Mouse (Mus musculus) stomach, embryonic 16.5 days (tissue): ENCODE data around the gene Spen. TPM values are rescaled to one million over a fixed set of nuclear protein-coding genes. Genes with fewer than 3 reads are reported as not detected.

Experiments
- ATAC-seq: fragments of 200-750 bp; cut with Nextera tagmentation; 2 replicates; pipeline ENCODE4 v1.8.0; 2017; ENCODE audit warnings: moderate number of reproducible peaks, moderate TSS enrichment; ENCODE audit not compliant: insufficient read depth, low FRiP score
- H3K27ac ChIP-seq: fragments of 300-500 bp; sonication (generic); 2 replicates; pipeline ENCODE4 v1.5.1; 2014; ENCODE audit warnings: low read length
- H3K27me3 ChIP-seq: fragments of 300-500 bp; sonication (generic); 2 replicates; pipeline ENCODE4 v1.6.1; 2014; ENCODE audit warnings: low read length, control low read depth, mixed read lengths; ENCODE audit not compliant: control insufficient read depth, insufficient read depth
- H3K36me3 ChIP-seq: fragments of 300-500 bp; sonication (generic); 2 replicates; pipeline ENCODE4 v1.6.1; 2014; ENCODE audit warnings: low read length; ENCODE audit not compliant: control insufficient read depth, insufficient read depth
- H3K4me1 ChIP-seq: fragments of 300-500 bp; sonication (generic); 2 replicates; pipeline ENCODE4 v1.6.1; 2014; ENCODE audit warnings: low read length, control low read depth, mixed read lengths; ENCODE audit not compliant: control insufficient read depth, insufficient read depth
- H3K4me2 ChIP-seq: fragments of 300-500 bp; sonication (generic); 2 replicates; pipeline ENCODE4 v1.6.1; 2014; ENCODE audit warnings: low read depth, low read length, mixed read lengths
- H3K4me3 ChIP-seq: fragments of 300-500 bp; sonication (generic); replicated peaks from 2 replicates; pipeline ENCODE4 v1.5.1; 2014; ENCODE audit warnings: mild to moderate bottlenecking, low read length
- H3K9ac ChIP-seq: fragments of 300-500 bp; sonication (generic); 2 replicates; pipeline ENCODE4 v1.6.1; 2014; ENCODE audit warnings: low read length
- H3K9me3 ChIP-seq: fragments of 300-500 bp; sonication (generic); replicated peaks from 2 replicates; pipeline ENCODE4 v1.6.1; 2016; ENCODE audit warnings: low read length, control low read depth; ENCODE audit not compliant: control insufficient read depth
- WGBS: fragments of 180-500 bp; shearing (Covaris S2); extraction: QIAGEN DNeasy Blood & Tissue Kit; methylation state at CpG from one replicate; pipeline ENCODE4 v1.1.7; 2014; 5-methylcytosine and 5-hydroxymethylcytosine counted together
- polyA plus RNA-seq: library from polyadenylated mRNA; unstranded; fragments of >200 nt; fragmentation: Nextera tagmentation; extraction: Ambion mirVana; gene quantifications from 2 replicates; pipeline ENCODE4 v1.2.1, GENCODE M21; 2015

The Spen gene
- polyA plus RNA-seq, 1 experiment from 2014 or later, result 6.2 TPM

GRCm38 (mm10) chr4:141466289-141466795 lies 72.1 kb downstream of the Spen start:
- Histone ChIP-seq H3K4me1 (0 out of 2 replicates have a peak, but pooled peaks cover 7% of the 10 kb centered on the region), H3K4me2 (no peak overlapping the region), H3K36me3 (peaks cover 46% of the 10 kb centered on the region), H3K9ac (no peak overlapping the region), H3K4me3 (no peak overlapping the region), H3K27ac (no peak overlapping the region), H3K9me3 (no peaks in the 10 kb centered on the region; the same call in 1 of the 2 replicates), H3K27me3 (no peaks in the 10 kb centered on the region)
- no peak for ATAC-seq
- 87% methylated on average over 16 of the region's 16 CpGs for WGBS

GRCm38 (mm10) chr4:141465512-141466288 lies 72.7 kb downstream of the Spen start:
- Histone ChIP-seq H3K4me2 (no peak overlapping the region), H3K9ac (no peak overlapping the region), H3K27ac (no peak overlapping the region), H3K4me3 (no peak overlapping the region), H3K9me3 (no peaks in the 10 kb centered on the region), H3K27me3 (no peaks in the 10 kb centered on the region), H3K4me1 (peaks cover 14% of the 10 kb centered on the region; the same call in 1 of the 2 replicates), H3K36me3 (peaks cover 42% of the 10 kb centered on the region)
- no peak for ATAC-seq
- 91% methylated on average over 34 of the region's 34 CpGs for WGBS

DNA sequence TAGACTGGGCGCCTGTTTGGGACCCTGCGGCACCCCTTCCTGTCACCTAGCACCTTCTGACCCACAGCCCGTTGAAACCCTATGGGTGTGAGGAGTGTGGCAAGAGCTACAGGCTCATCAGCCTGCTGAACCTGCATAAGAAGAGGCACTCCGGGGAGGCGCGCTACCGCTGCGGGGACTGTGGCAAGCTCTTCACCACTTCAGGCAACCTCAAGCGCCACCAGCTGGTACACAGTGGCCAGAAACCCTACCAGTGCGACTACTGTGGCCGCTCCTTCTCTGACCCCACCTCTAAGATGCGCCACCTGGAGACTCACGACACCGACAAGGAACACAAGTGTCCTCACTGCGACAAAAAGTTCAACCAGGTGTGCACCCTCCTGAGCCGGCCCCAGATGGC lies 73.7 kb downstream of the Spen start:
- WGBS, result 73% methylated on average over 16 of the region's 16 CpGs
- no peak for ATAC-seq
- peaks cover 17% of the 10 kb centered on the region; the same call in 1 of the 2 replicates for H3K4me1 ChIP-seq
- H3K27ac ChIP-seq, result no peak overlapping the region
- no peak overlapping the region for H3K4me2 ChIP-seq
- H3K36me3 ChIP-seq, result peaks cover 37% of the 10 kb centered on the region
- H3K9ac ChIP-seq, result no peak overlapping the region
- H3K9me3 ChIP-seq, result no peaks in the 10 kb centered on the region
- H3K4me3 ChIP-seq, result no peak overlapping the region
- H3K27me3 ChIP-seq, result no peaks in the 10 kb centered on the region

DNA sequence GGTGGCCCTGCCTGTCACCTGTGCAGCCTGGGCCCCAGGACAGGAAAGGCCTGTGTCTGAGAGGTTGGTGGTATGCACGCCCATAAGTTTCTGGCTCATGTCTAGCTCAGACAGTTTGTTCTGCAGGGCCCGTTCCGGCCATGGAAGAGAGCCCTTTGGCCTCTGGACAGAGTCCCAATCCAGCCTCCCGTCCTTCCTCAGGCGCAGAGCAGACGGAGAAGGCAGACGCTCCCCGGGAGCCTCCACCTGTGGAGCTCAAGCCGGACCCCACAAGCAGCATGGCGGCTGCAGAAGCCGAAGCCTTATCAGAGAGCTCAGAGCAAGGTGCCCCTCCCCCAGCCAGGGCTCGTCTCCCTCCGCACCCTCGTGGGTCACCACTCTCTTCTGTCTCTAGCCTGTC lies 74.9 kb downstream of the Spen start:
- H3K9ac ChIP-seq, result no peak overlapping the region
- no peak overlapping the region for H3K4me2 ChIP-seq
- H3K36me3 ChIP-seq, result peaks cover 33% of the 10 kb centered on the region
- H3K4me3 ChIP-seq, result no peak overlapping the region
- H3K9me3 ChIP-seq, result no peaks in the 10 kb centered on the region
- H3K27ac ChIP-seq, result no peak overlapping the region
- ATAC-seq, result no peak
- 77% methylated on average over 14 of the region's 14 CpGs for WGBS
- H3K27me3 ChIP-seq, result no peaks in the 10 kb centered on the region
- peaks cover 16% of the 10 kb centered on the region; the same call in 1 of the 2 replicates for H3K4me1 ChIP-seq

- Histone ChIP-seq H3K9me3 (no peaks in the 10 kb centered on the region), H3K27ac (no peak overlapping the region), H3K27me3 (no peaks in the 10 kb centered on the region), H3K4me1 (peaks cover 20% of the 10 kb centered on the region; the same call in 1 of the 2 replicates), H3K36me3 (peaks cover 26% of the 10 kb centered on the region), H3K4me2 (0 out of 2 replicates have a peak overlapping the region, but pooled peaks have one; percentile 7), H3K9ac (peak overlapping the region; percentile 36; the same call in 1 of the 2 replicates), H3K4me3 (no peak overlapping the region)
- ATAC-seq, result no peak
- 82% methylated on average over 12 of the region's 12 CpGs for WGBS
Measured at GRCm38 (mm10) chr4:141461576-141461975, 76.8 kb downstream of the Spen start.

DNA sequence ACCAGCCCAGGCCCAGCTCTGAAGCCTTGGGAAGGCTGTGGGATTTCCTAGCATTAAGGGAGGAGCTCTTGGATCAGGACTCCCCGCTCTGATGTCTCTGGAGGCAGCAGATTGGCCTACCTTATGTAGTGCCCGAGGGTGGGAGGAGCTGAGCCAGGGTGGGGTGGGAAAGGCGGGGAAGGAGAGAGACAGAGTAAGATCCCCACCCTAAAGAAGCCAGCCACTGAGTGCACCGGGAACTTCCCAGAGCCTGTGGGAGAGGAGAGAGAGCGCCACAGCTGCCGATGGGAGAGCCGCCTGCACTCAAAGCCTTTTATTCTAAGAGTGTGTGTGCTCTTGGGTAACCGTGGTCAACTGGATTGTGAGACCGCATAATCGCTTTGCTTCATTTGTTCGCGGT lies 77.3 kb downstream of the Spen start:
- Histone ChIP-seq H3K4me3 (no peak overlapping the region), H3K9ac (0 out of 2 replicates have a peak overlapping the region, but pooled peaks have one; percentile 36), H3K36me3 (peaks cover 22% of the 10 kb centered on the region), H3K4me2 (0 out of 2 replicates have a peak overlapping the region, but pooled peaks have one; percentile 7), H3K9me3 (no peaks in the 10 kb centered on the region), H3K4me1 (peaks cover 20% of the 10 kb centered on the region; the same call in 1 of the 2 replicates), H3K27me3 (no peaks in the 10 kb centered on the region), H3K27ac (0 out of 2 replicates have a peak overlapping the region, but pooled peaks have one; percentile 8)
- ATAC-seq, result peak; percentile 41; the same call in 1 of the 2 replicates
- 57% methylated on average over 12 of the region's 12 CpGs for WGBS

- no peak for ATAC-seq
Measured at GRCm38 (mm10) chr4:141460481-141460880, 77.9 kb downstream of the Spen start.

DNA sequence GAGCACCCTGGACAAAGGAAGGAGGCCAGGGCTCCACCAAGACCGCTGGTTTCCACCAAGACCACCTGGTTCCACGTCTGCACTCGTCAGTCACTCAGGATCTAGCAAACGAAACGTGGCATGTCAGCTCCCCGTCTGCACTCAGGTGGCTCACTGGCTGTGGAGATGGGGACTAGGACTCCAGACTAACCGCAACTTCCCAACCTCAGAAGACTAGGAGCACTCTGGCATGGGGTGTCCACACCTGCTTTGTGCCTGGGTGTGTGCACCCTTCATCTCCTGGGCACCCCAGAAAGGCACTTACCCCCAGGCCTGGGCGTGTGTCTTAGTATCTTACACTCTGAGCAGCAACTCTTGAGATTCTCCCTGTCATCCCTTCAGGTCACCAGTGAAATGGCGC lies 78.6 kb downstream of the Spen start:
- H3K27me3 ChIP-seq, result no peaks in the 10 kb centered on the region
- no peak overlapping the region for H3K4me3 ChIP-seq
- peaks cover 10% of the 10 kb centered on the region for H3K36me3 ChIP-seq
- no peaks in the 10 kb centered on the region for H3K9me3 ChIP-seq
- peaks cover 31% of the 10 kb centered on the region for H3K4me1 ChIP-seq
- H3K27ac ChIP-seq, result peak overlapping the region; percentile 87
- 88% methylated on average over 9 of the region's 9 CpGs for WGBS
- no peak overlapping the region for H3K9ac ChIP-seq
- no peak overlapping the region for H3K4me2 ChIP-seq
- no peak for ATAC-seq

More at GRCm38 (mm10) chr4:141460481-141460880, 77.9 kb downstream of the Spen start:
- WGBS, result 84% methylated on average over 4 of the region's 4 CpGs
- Histone ChIP-seq H3K9ac (no peak overlapping the region), H3K4me1 (peaks cover 24% of the 10 kb centered on the region), H3K27ac (0 out of 2 replicates have a peak overlapping the region, but pooled peaks have one; percentile 8), H3K4me2 (no peak overlapping the region), H3K4me3 (no peak overlapping the region), H3K36me3 (peaks cover 16% of the 10 kb centered on the region), H3K27me3 (no peaks in the 10 kb centered on the region), H3K9me3 (no peaks in the 10 kb centered on the region)

DNA sequence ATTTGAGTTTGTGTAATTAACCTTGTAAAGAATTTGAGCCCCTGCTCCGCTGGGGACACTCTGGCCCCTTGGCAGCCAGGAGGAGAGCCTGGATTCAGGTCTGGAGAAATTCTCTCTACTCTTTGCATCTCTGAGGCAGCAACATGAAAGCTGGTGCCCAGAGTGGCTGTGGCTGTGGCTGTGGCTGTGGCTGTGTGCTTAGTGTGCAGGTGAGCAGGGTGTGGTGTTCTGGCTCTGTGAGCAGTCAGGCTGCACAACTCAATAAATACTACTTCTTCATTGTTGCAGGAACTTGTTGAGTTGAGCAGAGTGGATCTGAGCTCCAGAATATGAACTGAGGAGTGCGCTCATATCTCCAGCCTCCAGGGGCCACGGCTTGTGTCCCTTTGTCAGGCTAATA lies 79.5 kb downstream of the Spen start:
- 54% methylated on average over 3 of the region's 3 CpGs for WGBS
- H3K4me3 ChIP-seq, result no peak overlapping the region
- H3K36me3 ChIP-seq, result peaks cover 3% of the 10 kb centered on the region
- H3K4me1 ChIP-seq, result peaks cover 36% of the 10 kb centered on the region
- H3K27me3 ChIP-seq, result no peaks in the 10 kb centered on the region
- peak overlapping the region; percentile 13; the same call in 1 of the 2 replicates for H3K9ac ChIP-seq
- ATAC-seq, result peak; percentile 37; the same call in 1 of the 2 replicates
- no peaks in the 10 kb centered on the region for H3K9me3 ChIP-seq
- peak overlapping the region; percentile 87 for H3K27ac ChIP-seq
- no peak overlapping the region for H3K4me2 ChIP-seq
